Mouse (Mus musculus): ENCODE data around the gene Matn3. TPM values are rescaled to one million over a fixed set of nuclear protein-coding genes. Genes with fewer than 3 reads are reported as not detected.

Gene Matn3
- polyA plus RNA-seq, 1 experiment from 2014 or later = 0.18 TPM

DNA sequence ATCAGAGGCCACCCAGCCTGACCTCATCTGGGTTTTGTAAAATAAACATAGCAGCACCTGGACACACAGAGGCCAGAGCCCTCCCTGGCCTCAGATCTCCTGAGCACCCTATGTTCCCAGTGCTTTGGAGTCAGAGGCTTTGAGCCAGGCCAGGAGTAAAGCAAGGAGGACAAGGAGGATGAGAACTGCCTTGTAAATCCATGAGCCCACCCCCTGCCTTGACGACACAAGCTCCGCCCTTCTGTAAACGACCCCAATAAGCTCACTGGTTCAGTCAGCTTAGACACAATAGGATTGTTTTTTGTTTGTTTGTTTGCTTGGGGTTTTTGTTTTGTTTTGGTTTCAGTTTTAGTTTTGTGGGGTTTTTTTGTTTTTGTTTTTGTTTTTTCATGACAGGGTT lies 45.2 kb upstream of the Matn3 start:
- H3K27ac ChIP-seq (replicated peaks) = no peak overlapping the region
- H3K4me1 ChIP-seq (replicated peaks; ENCODE audit: control insufficient read depth, insufficient read depth) = peaks cover 7% of the 10 kb centered on the region
- no peak overlapping the region for H3K4me2 ChIP-seq (replicated peaks; ENCODE audit: low read depth)
- no peaks in the 10 kb centered on the region for H3K27me3 ChIP-seq (ENCODE audit: control insufficient read depth, insufficient read depth, low read length)
- no peaks in the 10 kb centered on the region for H3K36me3 ChIP-seq (ENCODE audit: control insufficient read depth, insufficient read depth, low read length)
- H3K9ac ChIP-seq (ENCODE audit: low read length) = no peak overlapping the region
- no peak overlapping the region for H3K4me3 ChIP-seq (ENCODE audit: low read depth, low read length)
- ATAC-seq (ENCODE audit: low FRiP score, low TSS enrichment) = peak; percentile 56; the same call in 1 of the 2 replicates
- DNase-seq (ENCODE audit: low spot score) = no peak
- no peaks in the 10 kb centered on the region for H3K9me3 ChIP-seq (ENCODE audit: control insufficient read depth, low read length)
- WGBS = 34% methylated on average over 3 of the region's 3 CpGs
- TF ChIP-seq CTCF (IDR thresholded peaks at IDR 0.05; ENCODE audit: low read depth) = no peak
- no peak for TF ChIP-seq EP300 (optimal IDR thresholded peaks at IDR 0.05)

GRCm38 (mm10) chr12:8912860-8913685 lies 34.7 kb upstream of the Matn3 start:
- H3K36me3 ChIP-seq (ENCODE audit: control insufficient read depth, insufficient read depth, low read length) = no peaks in the 10 kb centered on the region
- H3K9me3 ChIP-seq (ENCODE audit: control insufficient read depth, low read length) = no peaks in the 10 kb centered on the region
- no peak for TF ChIP-seq EP300 (optimal IDR thresholded peaks at IDR 0.05)
- TF ChIP-seq CTCF (IDR thresholded peaks at IDR 0.05; ENCODE audit: low read depth) = no peak
- H3K4me2 ChIP-seq (replicated peaks; ENCODE audit: low read depth) = no peak overlapping the region; the same call in 1 of the 2 replicates
- H3K27ac ChIP-seq (replicated peaks) = peak overlapping the region; percentile 84
- no peaks in the 10 kb centered on the region for H3K27me3 ChIP-seq (ENCODE audit: control insufficient read depth, insufficient read depth, low read length)
- no peak overlapping the region for H3K4me3 ChIP-seq (ENCODE audit: low read depth, low read length)
- H3K9ac ChIP-seq (ENCODE audit: low read length) = no peak overlapping the region
- peak; percentile 34 for DNase-seq (ENCODE audit: low spot score)
- 8% methylated on average over 16 of the region's 16 CpGs for WGBS
- peak; percentile 88 for ATAC-seq (ENCODE audit: low FRiP score, low TSS enrichment)
- peaks cover 10% of the 10 kb centered on the region for H3K4me1 ChIP-seq (replicated peaks; ENCODE audit: control insufficient read depth, insufficient read depth)

GRCm38 (mm10) chr12:8913701-8914340 lies 33.9 kb upstream of the Matn3 start:
- DNase-seq (ENCODE audit: low spot score) = no peak
- Histone ChIP-seq H3K27me3 (ENCODE audit: control insufficient read depth, insufficient read depth, low read length) (no peaks in the 10 kb centered on the region), H3K9ac (ENCODE audit: low read length) (no peak overlapping the region), H3K36me3 (ENCODE audit: control insufficient read depth, insufficient read depth, low read length) (no peaks in the 10 kb centered on the region), H3K4me1 (replicated peaks; ENCODE audit: control insufficient read depth, insufficient read depth) (peaks cover 14% of the 10 kb centered on the region), H3K4me2 (replicated peaks; ENCODE audit: low read depth) (no peak overlapping the region), H3K9me3 (ENCODE audit: control insufficient read depth, low read length) (no peaks in the 10 kb centered on the region), H3K4me3 (ENCODE audit: low read depth, low read length) (no peak overlapping the region), H3K27ac (replicated peaks) (peak overlapping the region; percentile 84)
- 66% methylated on average over 9 of the region's 9 CpGs for WGBS
- ATAC-seq (ENCODE audit: low FRiP score, low TSS enrichment) = peak; percentile 38; the same call in 1 of the 2 replicates
- TF ChIP-seq CTCF (IDR thresholded peaks at IDR 0.05; ENCODE audit: low read depth) = peak; percentile 42; the same call in 1 of the 2 replicates
- no peak for TF ChIP-seq EP300 (optimal IDR thresholded peaks at IDR 0.05)

GRCm38 (mm10) chr12:8916378-8916777 lies 31.4 kb upstream of the Matn3 start:
- peak overlapping the region; percentile 31; the same call in 1 of the 2 replicates for H3K9ac ChIP-seq (ENCODE audit: low read length)
- ATAC-seq (ENCODE audit: low FRiP score, low TSS enrichment) = peak; percentile 24; the same call in 1 of the 2 replicates
- H3K36me3 ChIP-seq (ENCODE audit: control insufficient read depth, insufficient read depth, low read length) = no peaks in the 10 kb centered on the region

GRCm38 (mm10) chr12:8919231-8919630 lies 28.5 kb upstream of the Matn3 start:
- DNase-seq (ENCODE audit: low spot score) = no peak
- Histone ChIP-seq H3K4me3 (ENCODE audit: low read depth, low read length) (no peak overlapping the region), H3K9ac (ENCODE audit: low read length) (no peak overlapping the region), H3K27ac (replicated peaks) (no peak overlapping the region), H3K4me1 (replicated peaks; ENCODE audit: control insufficient read depth, insufficient read depth) (peaks cover 11% of the 10 kb centered on the region), H3K4me2 (replicated peaks; ENCODE audit: low read depth) (no peak overlapping the region), H3K27me3 (ENCODE audit: control insufficient read depth, insufficient read depth, low read length) (no peaks in the 10 kb centered on the region), H3K36me3 (ENCODE audit: control insufficient read depth, insufficient read depth, low read length) (no peaks in the 10 kb centered on the region), H3K9me3 (ENCODE audit: control insufficient read depth, low read length) (no peaks in the 10 kb centered on the region)
- ATAC-seq (ENCODE audit: low FRiP score, low TSS enrichment) = no peak
- 91% methylated on average over 3 of the region's 3 CpGs for WGBS
- TF ChIP-seq CTCF (IDR thresholded peaks at IDR 0.05; ENCODE audit: low read depth) (no peak), EP300 (optimal IDR thresholded peaks at IDR 0.05) (no peak)

More at GRCm38 (mm10) chr12:8916378-8916777, 31.4 kb upstream of the Matn3 start:
- DNase-seq (ENCODE audit: low spot score) = peak; percentile 39
- peaks cover 14% of the 10 kb centered on the region for H3K4me1 ChIP-seq (replicated peaks; ENCODE audit: control insufficient read depth, insufficient read depth)
- no peak overlapping the region for H3K4me3 ChIP-seq (ENCODE audit: low read depth, low read length)
- peak overlapping the region; percentile 74 for H3K27ac ChIP-seq (replicated peaks)
- no peak overlapping the region for H3K4me2 ChIP-seq (replicated peaks; ENCODE audit: low read depth)
- H3K9me3 ChIP-seq (ENCODE audit: control insufficient read depth, low read length) = no peaks in the 10 kb centered on the region
- TF ChIP-seq EP300 (optimal IDR thresholded peaks at IDR 0.05) (no peak), CTCF (IDR thresholded peaks at IDR 0.05; ENCODE audit: low read depth) (no peak)
- no peaks in the 10 kb centered on the region for H3K27me3 ChIP-seq (ENCODE audit: control insufficient read depth, insufficient read depth, low read length)
- 45% methylated on average over 5 of the region's 5 CpGs for WGBS
